13 mouse cellular contexts compared by ENCODE assay signal in genomic region chr2:48480428-48481191, GRCm38 (mm10).
DNase-seq lines count a peak whose midpoint lies in the region; ATAC-seq and TF ChIP-seq lines count a peak whose summit lies in the region.
"Had no signal": no experiment of that assay in that cellular context is flagged by ENCODE, and none has a peak within 500 bp of the region (broad histone marks: within the 10 kb centered on the region; RNA-seq: fewer than 3 reads in every experiment).

No protein-coding gene starts in this region.

- no peaks in the 10 kb centered on the region for H3K27me3 ChIP-seq in kidney, adult 2 months (replicated peaks; ENCODE audit: control insufficient read depth, insufficient read depth, low read length)
- H3K27me3 ChIP-seq in embryonic facial prominence, embryonic 13.5 days: no peaks in the 10 kb centered on the region
- no peaks in the 10 kb centered on the region for H3K27me3 ChIP-seq in limb, embryonic 15.5 days

- TF ChIP-seq POLR2A in kidney, adult 2 months (IDR thresholded peaks at IDR 0.05; ENCODE audit: low read depth, low read length): no peak

- H3K4me2 ChIP-seq in embryonic facial prominence, embryonic 13.5 days: peak overlapping the region; percentile 20; the same call in 1 of the 2 replicates
- no peak overlapping the region for H3K4me2 ChIP-seq in limb, embryonic 15.5 days
- H3K4me2 ChIP-seq: heart, embryonic 11.5 days had no signal

- no peak overlapping the region for H3K4me3 ChIP-seq in kidney, adult 2 months (ENCODE audit: insufficient read depth, low read depth, low read length)
- no peak overlapping the region for H3K4me3 ChIP-seq in embryonic facial prominence, embryonic 13.5 days
- H3K4me3 ChIP-seq in limb, embryonic 15.5 days: no peak overlapping the region
- H3K4me3 ChIP-seq: left cerebral cortex, adult 2 months had no signal

- H3K9ac ChIP-seq in embryonic facial prominence, embryonic 13.5 days: no peak overlapping the region
- H3K9ac ChIP-seq in limb, embryonic 15.5 days: no peak overlapping the region
- H3K9ac ChIP-seq: liver, embryonic 14.5 days had no signal

- 70% methylated on average over 9 of the region's 9 CpGs for WGBS in kidney, adult 2 months
- WGBS in embryonic facial prominence, embryonic 13.5 days: 51% methylated on average over 9 of the region's 9 CpGs
- WGBS in limb, embryonic 15.5 days: 58% methylated on average over 9 of the region's 9 CpGs

- no peaks in the 10 kb centered on the region for H3K36me3 ChIP-seq in kidney, adult 2 months (ENCODE audit: control insufficient read depth, insufficient read depth, low read length)
- H3K36me3 ChIP-seq in embryonic facial prominence, embryonic 13.5 days: no peaks in the 10 kb centered on the region
- H3K36me3 ChIP-seq in limb, embryonic 15.5 days: no peaks in the 10 kb centered on the region

- no peak for ATAC-seq in embryonic facial prominence, embryonic 13.5 days (ENCODE audit: insufficient number of reproducible peaks, insufficient read depth, low FRiP score, low TSS enrichment, low read depth)
- ATAC-seq in limb, embryonic 15.5 days (ENCODE audit: insufficient number of reproducible peaks, low FRiP score, low TSS enrichment, low read depth): no peak
- ATAC-seq: intestine, postnatal 0 days had no signal

- no peaks in the 10 kb centered on the region for H3K9me3 ChIP-seq in embryonic facial prominence, embryonic 13.5 days
- no peaks in the 10 kb centered on the region for H3K9me3 ChIP-seq in limb, embryonic 15.5 days

- no peaks in the 10 kb centered on the region; the same call in 1 of the 2 replicates for H3K4me1 ChIP-seq in kidney, adult 2 months (ENCODE audit: control insufficient read depth, insufficient read depth, low read length)
- H3K4me1 ChIP-seq in embryonic facial prominence, embryonic 13.5 days: peaks cover 14% of the 10 kb centered on the region
- peaks cover 9% of the 10 kb centered on the region for H3K4me1 ChIP-seq in limb, embryonic 15.5 days

- peak; percentile 28 for DNase-seq in kidney, adult 2 months
- DNase-seq in kidney, adult 18-20 months: no peak
- peak; percentile 26 for DNase-seq in adipocyte (ENCODE audit: low spot score)
- DNase-seq in frontal cortex, postnatal 14 days (ENCODE audit: low spot score in 2 of 2): no peak
- DNase-seq in cerebellum, postnatal 36 days: no peak
- no peak for DNase-seq in adrenal gland, adult (ENCODE audit: inconsistent age in 2 of 2, low spot score in 1 of 2)
- DNase-seq: cerebellum, adult 9-11 months had no signal

- no peak overlapping the region for H3K27ac ChIP-seq in kidney, adult 2 months (ENCODE audit: insufficient read depth, low read depth, low read length)
- H3K27ac ChIP-seq in embryonic facial prominence, embryonic 13.5 days: peak overlapping the region; percentile 72
- peak overlapping the region; percentile 58 for H3K27ac ChIP-seq in limb, embryonic 15.5 days
- H3K27ac ChIP-seq: left cerebral cortex, adult 2 months; liver, embryonic 14.5 days had no signal

- TF ChIP-seq CTCF in kidney, adult 2 months (conservative IDR thresholded peaks at IDR 0.05; ENCODE audit: insufficient read depth, insufficient read length, low read depth, low read length): no peak

Comparison
In these comparisons a context has a peak if more than half of its experiments do, and no peak if none do; other contexts are left out.
1. DNase-seq: peak in kidney, adult 2 months (single experiment) and adipocyte (single experiment); none in kidney, adult 18-20 months (single experiment), frontal cortex, postnatal 14 days (0 of 2), cerebellum, postnatal 36 days (0 of 2) and adrenal gland, adult (0 of 2).